Mouse (Mus musculus) adrenal gland, adult 2 months (tissue): Measurements from ENCODE around the gene Cfap61. TPM values are rescaled to one million over a fixed set of nuclear protein-coding genes. Genes with fewer than 3 reads are reported as not detected.

Source experiments
- DNase-seq: peaks from one replicate; pipeline ENCODE4 v3.0.0; 2021
- polyA plus RNA-seq: library from polyadenylated mRNA; depleted of rRNA; stranded (reverse); fragments of >200 nt; gene quantifications from 2 replicates; pipeline ENCODE4 v1.2.3, GENCODE M21; 2012
- total RNA-seq, 2 experiments: library from RNA; stranded (reverse); gene quantifications; 2 replicates each; pipeline ENCODE4 v1.2.3; 2021

Cfap61 gene
- total and polyA plus RNA-seq, 3 experiments = 36.1 to 57.1 (median 47.1) TPM

- no peak for DNase-seq
These were observed 15.0 kb downstream of the Cfap61 start for GRCm38 (mm10) chr2:145949475-145950068.

DNA sequence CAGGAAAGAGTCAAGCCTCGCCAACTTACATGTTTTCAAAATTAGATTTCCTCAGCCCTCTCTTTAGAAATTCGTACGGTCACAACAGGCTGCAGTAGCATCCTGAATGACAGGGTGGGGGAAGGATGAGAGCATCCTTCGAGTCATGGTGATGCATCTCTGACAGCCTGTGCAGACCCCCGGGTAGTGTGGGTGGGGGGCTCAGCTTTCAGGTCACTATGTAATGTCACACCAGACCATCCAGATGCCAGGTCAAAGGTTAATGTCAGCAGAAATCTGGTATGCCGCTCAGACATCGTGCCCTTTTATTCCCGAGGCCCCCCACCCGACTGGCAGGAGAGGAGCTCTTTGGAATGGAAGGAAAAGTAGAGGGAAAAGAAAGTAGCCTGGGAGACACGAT is 15.7 kb downstream of the Cfap61 start:
- DNase-seq = no peak

DNA sequence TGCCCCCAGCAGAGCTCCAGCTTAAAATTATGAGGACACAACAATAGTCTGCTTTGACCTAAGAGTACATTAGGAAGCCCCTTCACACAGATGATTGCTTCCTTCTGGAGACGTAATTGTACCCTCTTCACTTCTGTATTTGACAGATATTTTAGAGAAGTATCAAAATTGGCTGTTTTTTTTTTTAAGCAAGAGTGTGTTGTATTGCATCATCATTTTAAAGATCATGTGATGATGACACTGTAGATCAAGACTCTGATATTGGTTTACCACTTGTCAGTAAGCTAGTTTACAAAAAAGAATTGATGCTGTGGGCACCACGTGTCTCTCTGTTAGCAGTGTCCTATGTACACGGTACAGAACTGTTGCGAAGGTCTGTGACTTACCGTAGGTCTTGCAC is 18.1 kb downstream of the Cfap61 start:
- no peak for DNase-seq

GRCm38 (mm10) chr2:145955844-145956243 is 21.3 kb downstream of the Cfap61 start:
- DNase-seq = no peak

- no peak for DNase-seq
These were observed 21.7 kb downstream of the Cfap61 start for GRCm38 (mm10) chr2:145956318-145956717.

GRCm38 (mm10) chr2:145957450-145957849 is 22.9 kb downstream of the Cfap61 start:
- no peak for DNase-seq

GRCm38 (mm10) chr2:145958097-145958496 is 23.5 kb downstream of the Cfap61 start:
- DNase-seq = no peak

- no peak for DNase-seq
These were observed 24.0 kb downstream of the Cfap61 start for GRCm38 (mm10) chr2:145958551-145958950.

- DNase-seq = no peak
These were observed 27.3 kb downstream of the Cfap61 start for GRCm38 (mm10) chr2:145961861-145962260.

DNA sequence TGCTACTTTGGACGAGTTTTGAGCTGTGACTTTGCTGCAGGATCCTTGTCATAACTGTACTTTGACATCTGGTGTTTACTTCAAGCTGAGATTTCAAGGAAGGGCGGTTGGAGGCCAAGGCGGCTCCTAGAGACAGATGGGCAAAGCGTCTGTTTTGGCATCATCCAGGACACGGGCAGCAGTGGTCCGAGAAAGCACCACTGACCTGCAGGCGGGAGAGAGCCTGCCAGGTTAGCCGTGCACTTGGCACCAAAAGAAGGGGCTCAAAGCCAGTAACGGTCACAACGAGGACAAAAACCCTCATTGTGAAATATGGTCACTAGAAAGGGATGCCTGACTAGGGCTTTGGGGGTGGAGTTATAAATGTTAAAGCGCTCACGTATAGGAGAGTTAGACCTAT is 36.2 kb downstream of the Cfap61 start:
- no peak for DNase-seq

DNA sequence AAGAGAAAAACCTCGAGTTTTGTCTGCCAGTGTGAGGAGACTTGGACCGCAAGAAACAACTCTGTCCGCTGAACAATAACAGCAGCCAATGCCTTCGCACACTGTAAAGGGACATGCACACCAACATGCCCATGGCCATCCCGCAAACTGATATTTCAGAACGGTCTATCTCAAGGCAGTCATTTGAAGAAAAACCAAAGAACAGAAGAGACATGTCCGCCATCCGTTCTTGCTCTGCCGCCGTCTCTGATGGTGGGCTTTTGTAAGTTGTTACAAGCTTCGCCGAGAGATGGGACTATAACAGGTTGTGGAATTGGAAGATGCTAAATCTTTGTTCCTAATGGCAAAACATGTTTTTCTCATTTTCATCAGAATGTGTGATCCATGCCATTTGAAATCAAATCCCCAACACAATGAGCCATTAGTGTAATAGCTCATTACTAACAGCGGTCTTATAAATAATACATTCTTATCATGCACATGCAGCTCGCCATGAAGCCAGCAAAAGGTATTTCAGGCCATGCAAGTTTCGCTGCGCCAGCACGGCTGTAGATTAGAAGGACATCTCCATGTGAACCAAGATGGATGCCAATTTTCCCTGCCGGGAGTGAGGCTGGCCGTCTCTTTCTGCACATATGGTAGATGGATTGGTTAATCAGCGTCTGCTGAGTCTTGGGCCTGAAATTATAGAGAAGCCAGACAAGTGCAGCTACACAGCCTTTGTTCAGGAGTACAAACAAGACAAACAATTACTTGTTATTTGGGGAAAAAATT is 36.8 kb downstream of the Cfap61 start:
- no peak for DNase-seq

GRCm38 (mm10) chr2:145972571-145972970 is 38.0 kb downstream of the Cfap61 start:
- no peak for DNase-seq

DNA sequence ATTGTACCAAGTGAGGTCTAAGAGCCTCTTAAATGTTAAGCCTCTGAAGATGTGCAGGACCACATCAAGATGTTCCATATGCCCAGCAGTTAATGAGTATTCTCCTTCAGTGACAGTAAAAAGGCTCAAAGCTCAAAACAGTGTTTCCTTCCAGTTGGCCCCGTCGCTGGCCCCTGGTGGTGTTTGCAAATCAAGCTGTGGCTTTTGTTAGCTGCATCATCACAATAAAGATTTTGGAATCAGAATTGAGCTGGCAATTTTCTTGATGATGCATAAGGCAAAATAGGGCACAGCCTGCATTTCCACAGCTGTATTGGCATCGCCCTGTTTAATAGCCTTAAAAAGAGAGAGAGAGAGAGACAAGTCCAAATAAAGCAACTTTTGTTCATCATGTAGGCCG is 45.0 kb downstream of the Cfap61 start:
- DNase-seq = no peak

DNA sequence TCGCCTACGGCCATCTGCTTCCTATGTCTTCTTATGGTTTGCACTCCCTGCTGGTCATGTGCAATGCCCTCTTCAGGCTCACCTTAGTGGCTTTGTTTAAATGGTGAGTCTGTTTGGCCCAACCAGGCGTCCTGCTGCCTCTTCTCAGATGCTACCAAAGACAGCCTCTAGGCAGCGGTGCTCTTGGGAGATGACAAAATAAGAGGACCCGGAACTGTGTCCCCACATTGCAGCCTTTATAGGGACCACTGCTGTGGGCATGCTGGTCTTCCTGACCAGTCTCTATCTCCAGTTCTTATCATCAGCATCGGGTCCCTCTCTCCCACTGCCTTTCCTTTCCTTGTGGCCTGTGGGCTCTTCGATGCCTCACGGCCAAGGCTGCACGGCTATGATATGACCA is 46.3 kb downstream of the Cfap61 start:
- DNase-seq = no peak

GRCm38 (mm10) chr2:145981699-145982112 is 47.1 kb downstream of the Cfap61 start:
- no peak for DNase-seq

DNA sequence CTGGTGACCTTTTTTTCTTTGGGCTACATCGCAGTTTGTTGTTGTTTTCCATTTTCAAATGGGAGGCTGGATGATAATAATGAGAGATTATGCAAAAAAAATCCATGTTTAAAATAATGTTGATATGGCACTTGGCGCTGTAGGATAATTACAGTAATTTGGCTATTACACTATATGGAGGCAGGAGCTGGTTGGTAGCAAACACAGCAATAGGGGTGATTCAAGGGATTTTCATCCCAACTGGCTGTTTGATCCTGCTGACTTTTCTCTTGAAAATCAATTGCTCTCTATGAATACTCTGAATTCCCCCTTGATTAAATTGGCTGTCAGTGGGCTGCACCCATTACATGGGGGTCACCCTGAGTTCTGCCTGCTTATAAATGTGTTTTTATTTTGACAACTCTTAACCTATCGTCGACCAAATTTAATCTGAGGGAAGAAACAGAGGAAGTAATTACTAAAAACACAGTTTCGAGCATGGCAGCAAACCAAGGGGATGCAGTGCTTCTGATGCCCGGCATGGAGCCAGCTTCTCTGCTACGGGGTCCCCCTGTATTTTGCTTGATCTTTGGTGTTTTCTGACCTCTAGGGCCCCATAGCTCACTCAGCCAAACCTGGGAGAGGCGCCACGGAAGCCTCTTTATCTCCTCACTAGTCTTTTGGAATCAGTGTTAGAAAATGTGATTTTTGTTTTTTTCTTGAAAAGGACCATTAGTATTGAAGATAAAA is 47.9 kb downstream of the Cfap61 start:
- DNase-seq = no peak

GRCm38 (mm10) chr2:145987757-145988156 is 53.2 kb downstream of the Cfap61 start:
- no peak for DNase-seq

- DNase-seq = no peak
These were observed 55.9 kb downstream of the Cfap61 start for GRCm38 (mm10) chr2:145990446-145990845.

GRCm38 (mm10) chr2:145996472-145996871 is 61.9 kb downstream of the Cfap61 start:
- no peak for DNase-seq

- peak; percentile 27 for DNase-seq
These were observed 63.5 kb downstream of the Cfap61 start for GRCm38 (mm10) chr2:145997956-145998525.

DNA sequence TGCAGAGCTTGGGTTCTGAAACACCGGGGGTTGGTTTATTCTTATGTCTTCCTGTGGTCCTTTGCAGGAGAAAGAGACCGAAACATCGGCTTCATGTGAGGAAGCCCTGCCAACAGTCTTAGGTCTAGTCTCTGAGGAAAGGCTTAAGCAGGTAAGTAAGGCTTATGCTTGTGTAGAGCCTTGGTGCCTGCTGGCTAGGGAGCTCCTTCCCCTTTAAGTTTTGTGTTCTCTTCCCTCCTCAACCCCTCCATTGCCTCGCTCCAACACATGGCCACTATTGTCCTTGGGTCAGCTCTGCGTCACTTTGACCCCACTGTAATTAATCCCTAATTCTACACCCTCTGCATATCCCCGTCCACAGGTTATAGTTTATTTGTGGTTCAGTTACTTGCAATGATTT is 74.2 kb downstream of the Cfap61 start:
- no peak for DNase-seq

GRCm38 (mm10) chr2:146009596-146010349 is 75.2 kb downstream of the Cfap61 start:
- DNase-seq = peak; percentile 38
